ENCODE assay signal across 24 mouse cellular contexts in genomic region chr6:32726571-32726970, GRCm38 (mm10).
A peak's percentile ranks its signal among the peaks of the same experiment; 100 is the strongest.
DNase-seq lines count a peak whose midpoint lies in the region; ATAC-seq lines count a peak whose summit lies in the region.
"Had no signal": no experiment of that assay in that cellular context is flagged by ENCODE, and none has a peak within 500 bp of the region (broad histone marks: within the 10 kb centered on the region; RNA-seq: fewer than 3 reads in every experiment).

No protein-coding gene starts in this region.

- no peaks in the 10 kb centered on the region for H3K36me3 ChIP-seq in heart, embryonic 10.5 days
- H3K36me3 ChIP-seq: G1E had no signal

- H3K27me3 ChIP-seq in heart, embryonic 10.5 days (ENCODE audit: insufficient read depth, poor library complexity, severe bottlenecking), result no peaks in the 10 kb centered on the region

- peak; percentile 2 for DNase-seq in heart, adult 11 months
- DNase-seq in heart, embryonic 10.5 days (ENCODE audit: low spot score), result no peak
- DNase-seq in ES-CJ7 (ENCODE audit: low read depth, low spot score) (peak; percentile 35), R1 (ENCODE audit: low read depth, low spot score) (peak; percentile 80), ZHBTc4 (ENCODE audit: low read depth, low spot score) (peak; percentile 64)
- DNase-seq in kidney, adult 8-10 months, result no peak
- no peak for DNase-seq in cerebellum, adult 11-12 months
- DNase-seq: adrenal gland, adult 2 months; adrenal gland, adult 8-10 months; adrenal gland, postnatal 10 days; adrenal gland, postnatal 14 days; adrenal gland, postnatal 25 days; adrenal gland, postnatal 36 days; B cell, adult 2 months; cerebellum, adult 11 months; cerebellum, adult 18-20 months; cerebellum, adult 2 months; cerebellum, adult 8-10 months; cerebellum, adult 9-10 months had no signal

- no peak overlapping the region for H3K4me3 ChIP-seq in heart, embryonic 10.5 days

- H3K9me3 ChIP-seq in heart, embryonic 10.5 days, result no peaks in the 10 kb centered on the region
- H3K9me3 ChIP-seq: G1E had no signal

- no peak overlapping the region for H3K27ac ChIP-seq in heart, embryonic 10.5 days

- ATAC-seq in megakaryocyte, adult 5-6 weeks (ENCODE audit: poor library complexity, severe bottlenecking), result no peak
- ATAC-seq: activated CD4-positive, CD25-positive, alpha-beta regulatory T cell, adult 4 months; CD4-positive, CD25-positive, alpha-beta regulatory T cell, adult 4 months; Patski had no signal

- H3K4me1 ChIP-seq in heart, embryonic 10.5 days, result peaks cover 14% of the 10 kb centered on the region

Comparison
In these comparisons a context has a peak if more than half of its experiments do, and no peak if none do; other contexts are left out.
1. DNase-seq: peak in heart, adult 11 months (single experiment), ES-CJ7 (single experiment), R1 (single experiment) and ZHBTc4 (single experiment); none in heart, embryonic 10.5 days (single experiment), kidney, adult 8-10 months (0 of 2) and cerebellum, adult 11-12 months (single experiment).